Mouse (Mus musculus) cortical plate, adult 2 months (tissue): ENCODE measurements around the gene Gm45337.

Experiments
- CTCF ChIP-seq: fragments of 200-500 bp; IDR thresholded peaks from 2 replicates; pipeline ENCODE4 v1.5.1; 2011; ENCODE audit warnings: mild to moderate bottlenecking, control low read depth, low read length; ENCODE audit not compliant: insufficient read depth; ENCODE audit errors: extremely low read depth
- POLR2A ChIP-seq: fragments of 200-500 bp; IDR thresholded peaks from 2 replicates; pipeline ENCODE4 v1.6.1; 2011; ENCODE audit warnings: mild to moderate bottlenecking, low read length, control low read depth; ENCODE audit not compliant: insufficient read depth; ENCODE audit errors: extremely low read depth

DNA sequence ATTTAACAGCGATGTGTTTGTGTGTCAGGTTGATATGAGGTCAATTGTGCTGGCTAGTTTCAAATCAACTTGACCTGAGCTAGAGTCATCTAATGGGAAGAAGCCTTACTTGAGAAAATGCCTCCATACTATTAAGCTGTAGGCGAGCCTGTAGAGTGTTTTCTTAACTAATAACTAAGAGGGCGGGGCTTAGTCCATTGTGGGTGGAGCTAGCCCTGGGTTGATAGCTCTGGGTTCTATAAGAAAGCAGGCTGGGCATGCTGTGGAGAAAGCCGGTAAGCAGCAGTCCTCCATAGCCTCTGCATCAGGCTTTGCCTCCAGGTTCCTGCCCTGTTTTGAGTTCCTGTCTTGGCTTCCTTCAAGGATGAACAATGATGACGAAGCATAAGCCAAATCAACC, 39.7 kb downstream of the Gm45337 start:
- TF ChIP-seq CTCF (no peak), POLR2A (no peak)
